Mouse (Mus musculus) subcutaneous adipose tissue, adult 2 months (tissue): ENCODE results near the gene Itgam. TPM values are rescaled to one million over a fixed set of nuclear protein-coding genes. Genes with fewer than 3 reads are reported as not detected.

Experiments used
- polyA plus RNA-seq: library from polyadenylated mRNA; depleted of rRNA; stranded (reverse); fragments of >200 nt; gene quantifications from 2 replicates; pipeline ENCODE4 v1.2.3, GENCODE M21; 2012; ENCODE audit warnings: low replicate concordance; rRNA removed

Gene Itgam
- polyA plus RNA-seq = 22.6 and 22.9 TPM in 2 replicates

GRCm38 (mm10) chr7:128062456-128062855 is at the start of gene Itgam, which contains the start of gene Gm49368:
Gene Itgam (plus strand): TSS chr7:128062640.
Gene Gm49368 (plus strand): TSS chr7:128062683.

GRCm38 (mm10) chr7:128128741-128129720 is 66.6 kb downstream of the Itgam start, which contains the start of gene Itgax:
Gene Itgax (plus strand): TSS chr7:128129547.

DNA sequence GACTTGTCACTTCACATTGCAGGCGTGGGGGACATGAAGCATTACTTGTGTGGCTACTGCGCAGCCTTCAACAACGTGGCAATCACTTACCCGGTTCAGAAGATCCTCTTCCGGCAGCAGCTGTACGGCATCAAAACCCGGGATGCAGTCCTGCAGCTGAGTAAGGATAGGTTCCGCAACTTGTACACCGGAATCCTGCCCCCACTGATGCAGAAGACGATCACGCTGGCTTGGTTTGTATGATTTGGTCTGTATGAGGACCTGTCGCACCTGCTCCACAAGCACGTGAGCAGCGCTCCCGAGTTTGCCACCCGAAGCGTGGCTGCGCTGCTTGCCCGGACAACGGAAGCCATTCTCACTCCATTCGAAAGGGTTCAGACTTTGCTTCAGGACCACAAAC is 91.6 kb downstream of the Itgam start, which contains the start of gene Itgad:
Itgad (plus strand) TSS at position 301 of the 400 bp plus-strand sequence.

Other genes with a start within 250 kb of the Itgam start
- gene Stx4a, start 238.3 kb upstream of the Itgam start, polyA plus RNA-seq = 93.0 and 101 TPM in 2 replicates
- 26.2 and 31.8 TPM in 2 replicates for gene Stx1b, start 238.1 kb upstream of the Itgam start, polyA plus RNA-seq
- 12.4 and 27.7 TPM in 2 replicates for gene Zfp646, start 186.4 kb upstream of the Itgam start, polyA plus RNA-seq
- gene Zfp668, start 185.8 kb upstream of the Itgam start, polyA plus RNA-seq = 4.4 and 8.0 TPM in 2 replicates
- gene Prss53, start 171.7 kb upstream of the Itgam start, polyA plus RNA-seq = 3.2 and 5.8 TPM in 2 replicates
- gene Gm21974, start 167.2 kb upstream of the Itgam start, polyA plus RNA-seq = not detected in 2 replicates
- 258 and 271 TPM in 2 replicates for gene Vkorc1, start 167.0 kb upstream of the Itgam start, polyA plus RNA-seq
- gene Bckdk, start 158.6 kb upstream of the Itgam start, polyA plus RNA-seq = 153 and 162 TPM in 2 replicates
- 17.5 and 22.7 TPM in 2 replicates for gene Kat8, start 150.1 kb upstream of the Itgam start, polyA plus RNA-seq
- 0.29 and 50.1 TPM in 2 replicates for gene Prss8, start 132.5 kb upstream of the Itgam start, polyA plus RNA-seq
- 27.9 and 44.9 TPM in 2 replicates for gene Prss36, start 115.9 kb upstream of the Itgam start, polyA plus RNA-seq
- 242 and 409 TPM in 2 replicates for gene Fus, start 95.2 kb upstream of the Itgam start, polyA plus RNA-seq
- gene Pycard, start 68.8 kb upstream of the Itgam start, polyA plus RNA-seq = 16.0 and 64.4 TPM in 2 replicates
- gene Trim72, start 58.7 kb upstream of the Itgam start, polyA plus RNA-seq = 0.24 and 0.90 TPM in 2 replicates
- 0.04 and 0.09 TPM in 2 replicates for gene Gm49368, start within 50 bp of the Itgam start, polyA plus RNA-seq
- gene Itgax, start 66.9 kb downstream of the Itgam start, polyA plus RNA-seq = 4.9 and 10.0 TPM in 2 replicates
- 0.46 and 0.57 TPM in 2 replicates for gene Itgad, start 91.7 kb downstream of the Itgam start, polyA plus RNA-seq
- gene Cox6a2, start 143.7 kb downstream of the Itgam start, polyA plus RNA-seq = 0.67 and 1.5 TPM in 2 replicates
- 22.2 and 38.8 TPM in 2 replicates for gene Armc5, start 174.7 kb downstream of the Itgam start, polyA plus RNA-seq
- 3.4 and 4.6 TPM in 2 replicates for gene 9130023H24Rik, start 175.4 kb downstream of the Itgam start, polyA plus RNA-seq
- 56.0 and 218 TPM in 2 replicates for gene Tgfb1i1, start 184.2 kb downstream of the Itgam start, polyA plus RNA-seq
- gene Slc5a2, start 203.0 kb downstream of the Itgam start, polyA plus RNA-seq = 0.06 and 0.08 TPM in 2 replicates
- gene BC017158, start 235.5 kb downstream of the Itgam start, polyA plus RNA-seq = 40.7 and 94.6 TPM in 2 replicates